Mouse (Mus musculus): ENCODE measurements around the gene Kdm5c. TPM values are rescaled to one million over a fixed set of nuclear protein-coding genes. Genes with fewer than 3 reads are reported as not detected.
"Not testable (repeated sequence)": the region's sequence is repeated elsewhere in the genome, so short reads cannot be mapped to it uniquely, and the experiment has no call there.

Gene Kdm5c
- total RNA-seq (2021): 10 to 100 TPM; 54.2 to 62.3 TPM

GRCm38 (mm10) chrX:152232781-152233763 is at the start of gene Kdm5c:
Gene Kdm5c (plus strand): TSS chrX:152233020.
- peak; percentile 88 to 95 for DNase-seq

GRCm38 (mm10) chrX:152187151-152187550 is 45.7 kb upstream of the Kdm5c start:
- DNase-seq: no peak

- no peak for DNase-seq
Observed at GRCm38 (mm10) chrX:152191266-152191665, 41.6 kb upstream of the Kdm5c start.

DNA sequence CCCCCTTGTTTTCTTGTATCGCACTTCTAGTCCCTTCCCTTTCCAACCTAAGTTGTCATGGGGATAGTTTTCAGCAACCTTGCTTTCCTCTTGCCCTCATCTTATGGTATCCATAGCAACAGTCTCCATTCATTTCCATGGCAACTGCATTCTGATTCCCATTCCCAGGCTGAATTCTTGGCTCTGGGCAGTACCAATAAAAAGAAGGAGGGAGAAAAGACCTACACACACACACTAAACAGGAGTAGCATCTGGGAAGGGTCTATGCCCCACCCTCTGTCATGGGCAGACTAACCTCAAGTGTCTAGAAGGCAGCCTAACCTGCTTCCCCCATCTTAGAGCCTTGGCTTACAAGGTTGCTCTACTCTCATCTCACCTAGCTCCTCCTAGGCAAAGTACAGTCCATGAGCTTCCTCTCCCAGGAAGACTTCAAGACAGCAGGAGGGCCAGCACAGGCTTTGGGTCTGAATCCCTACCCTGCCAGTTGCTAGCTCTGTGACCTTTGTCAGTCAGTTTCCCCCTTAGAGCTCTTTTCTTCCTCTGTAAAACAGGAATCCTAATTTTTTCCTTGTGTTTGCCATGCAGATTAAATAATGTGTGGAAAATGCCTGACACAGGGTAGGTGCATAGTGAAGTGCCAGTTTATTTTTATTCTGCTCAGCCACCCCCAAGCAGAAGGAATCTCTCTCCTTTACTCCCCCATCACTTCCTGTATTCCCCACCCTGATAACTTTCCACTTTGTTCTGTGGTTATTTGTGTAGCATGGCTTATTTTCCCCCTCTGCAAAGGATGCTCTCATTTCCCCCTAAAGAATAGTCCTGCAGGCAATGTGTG is 34.8 kb upstream of the Kdm5c start:
- no peak for DNase-seq

GRCm38 (mm10) chrX:152201737-152202421 is 30.9 kb upstream of the Kdm5c start:
- no peak for DNase-seq

GRCm38 (mm10) chrX:152202422-152203103 is 30.3 kb upstream of the Kdm5c start:
- DNase-seq: no peak

DNA sequence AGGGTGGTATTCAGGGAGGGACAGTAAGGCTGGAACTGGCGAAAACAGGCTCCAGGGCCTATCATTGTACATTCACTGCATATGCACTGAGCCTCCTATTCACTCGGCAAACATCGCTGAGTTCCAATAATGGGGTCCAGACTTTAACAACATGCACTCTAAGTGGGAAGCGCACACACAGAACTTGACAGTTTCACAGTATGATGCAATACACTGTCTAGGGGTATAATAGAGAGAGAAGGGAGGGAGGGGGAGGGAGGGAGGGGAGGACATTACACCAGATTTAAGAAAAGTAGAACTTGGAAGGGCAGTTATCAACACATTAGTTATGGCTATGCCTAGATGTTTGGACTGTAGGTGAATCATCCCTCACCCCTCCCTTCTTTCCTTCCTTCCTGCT is 29.6 kb upstream of the Kdm5c start:
- no peak for DNase-seq

GRCm38 (mm10) chrX:152205486-152205885 is 27.3 kb upstream of the Kdm5c start:
- DNase-seq: no peak

DNA sequence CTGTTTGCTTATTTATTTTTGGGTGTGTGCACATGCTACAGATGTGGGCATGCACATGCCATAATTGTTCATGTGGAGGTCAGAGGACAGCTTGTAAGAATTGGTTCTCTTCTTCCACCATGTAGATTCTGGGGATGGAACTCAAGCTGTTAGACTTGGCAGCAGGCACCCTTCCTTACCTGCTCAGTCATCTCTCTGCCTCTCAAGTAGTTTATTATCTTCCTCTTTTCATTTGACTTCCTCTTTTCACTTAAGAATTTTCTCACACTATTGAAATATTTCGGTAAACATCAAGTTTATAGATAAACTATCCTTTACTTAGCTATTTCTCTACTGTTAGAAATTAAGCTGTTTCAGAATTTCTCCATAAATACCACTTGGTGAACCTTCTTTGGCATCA is 18.1 kb upstream of the Kdm5c start:
- no peak for DNase-seq

GRCm38 (mm10) chrX:152218529-152218928 is 14.3 kb upstream of the Kdm5c start:
- DNase-seq: no peak

- no peak for DNase-seq
Observed at GRCm38 (mm10) chrX:152221721-152222120, 11.1 kb upstream of the Kdm5c start.

DNA sequence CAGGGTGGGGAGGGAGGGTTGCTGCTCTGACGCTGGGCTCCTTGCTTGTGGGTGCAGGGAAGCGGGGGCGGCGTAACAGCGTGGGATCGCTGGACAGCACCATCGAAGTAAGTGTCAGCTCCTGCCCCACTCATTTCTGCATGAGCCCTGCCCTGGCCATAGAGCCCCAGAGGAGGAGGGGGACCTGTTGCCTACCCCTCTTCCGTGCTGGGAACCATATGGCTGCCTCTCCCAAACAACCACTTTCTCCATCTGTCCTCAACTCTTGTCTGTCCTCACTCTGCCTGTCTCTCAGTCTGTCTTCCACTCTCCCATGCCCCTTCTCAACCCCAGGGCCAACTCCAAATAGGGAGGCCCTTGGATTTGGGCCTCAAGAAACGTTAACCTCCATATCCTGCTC is 10.6 kb upstream of the Kdm5c start:
- no peak for DNase-seq

DNA sequence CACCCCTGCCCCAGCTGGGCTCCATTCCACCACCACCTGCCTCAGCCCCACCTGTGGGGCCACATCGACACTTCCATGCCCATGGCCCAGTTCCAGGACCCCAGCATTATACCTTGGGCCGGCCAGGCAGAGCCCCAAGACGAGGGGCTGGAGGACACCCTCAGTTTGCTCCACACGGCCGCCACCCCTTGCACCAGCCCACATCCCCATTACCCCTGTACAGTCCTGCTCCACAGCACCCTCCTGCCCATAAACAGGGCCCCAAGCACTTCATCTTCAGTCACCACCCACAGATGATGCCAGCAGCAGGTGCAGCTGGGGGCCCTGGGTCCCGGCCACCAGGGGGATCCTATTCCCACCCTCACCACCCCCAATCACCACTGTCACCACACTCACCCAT is 9.5 kb upstream of the Kdm5c start:
- no peak for DNase-seq

GRCm38 (mm10) chrX:152224280-152224679 is 8.5 kb upstream of the Kdm5c start:
- no peak for DNase-seq

- DNase-seq: no peak
Observed at GRCm38 (mm10) chrX:152234125-152234524, 1.3 kb downstream of the Kdm5c start.

DNA sequence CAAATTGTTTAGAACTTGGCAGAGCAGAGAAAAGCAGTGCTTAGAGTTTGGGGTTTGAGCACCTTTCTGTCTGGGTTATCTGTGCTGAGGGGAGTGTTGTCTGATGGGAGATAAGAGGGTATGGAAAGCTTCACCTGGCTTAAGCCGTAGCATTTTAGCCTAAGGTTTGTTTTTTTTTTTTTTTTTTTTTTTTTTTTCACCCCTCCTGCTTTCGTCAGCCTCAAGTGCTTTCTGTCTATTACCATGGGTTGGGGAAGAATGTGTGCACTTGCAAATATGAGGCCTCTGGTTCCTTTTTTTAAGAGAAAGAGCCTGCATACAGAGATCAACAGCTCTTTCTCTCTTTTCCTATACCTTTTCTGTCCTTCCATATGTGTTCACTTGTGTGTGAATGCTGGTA is 2.9 kb downstream of the Kdm5c start:
- no peak for DNase-seq

- not testable (repeated sequence) for DNase-seq
Observed at GRCm38 (mm10) chrX:152243140-152243539, 10.3 kb downstream of the Kdm5c start.

DNA sequence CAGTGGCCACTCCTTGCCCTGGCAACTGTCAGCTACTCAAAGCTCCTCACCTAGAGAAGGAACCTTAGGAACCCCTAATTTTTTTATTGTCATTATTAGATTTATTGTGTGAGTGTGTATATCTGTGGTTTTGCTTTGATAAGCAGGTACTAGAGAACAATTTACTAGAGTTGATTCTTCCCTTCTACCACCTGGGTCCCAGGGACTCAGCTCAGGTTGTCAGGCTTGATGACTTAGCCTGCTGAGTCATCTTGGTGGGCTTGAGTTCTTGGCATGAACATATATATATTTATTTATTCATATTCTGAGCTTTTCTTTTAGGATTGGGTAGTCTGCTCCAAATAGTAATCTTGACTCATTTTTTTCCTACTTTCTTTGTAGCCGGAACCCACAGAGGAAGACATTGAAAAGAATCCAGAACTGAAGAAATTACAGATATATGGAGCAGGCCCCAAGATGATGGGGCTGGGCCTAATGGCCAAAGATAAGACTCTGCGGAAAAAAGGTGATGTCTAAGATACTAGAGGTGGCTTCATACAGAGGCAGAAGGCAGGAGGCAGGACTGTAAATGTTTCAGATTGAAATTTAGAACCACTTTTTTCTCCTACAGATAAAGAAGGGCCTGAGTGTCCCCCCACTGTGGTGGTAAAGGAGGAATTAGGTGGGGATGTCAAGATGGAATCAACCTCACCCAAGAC is 11.8 kb downstream of the Kdm5c start:
- no peak for DNase-seq

DNA sequence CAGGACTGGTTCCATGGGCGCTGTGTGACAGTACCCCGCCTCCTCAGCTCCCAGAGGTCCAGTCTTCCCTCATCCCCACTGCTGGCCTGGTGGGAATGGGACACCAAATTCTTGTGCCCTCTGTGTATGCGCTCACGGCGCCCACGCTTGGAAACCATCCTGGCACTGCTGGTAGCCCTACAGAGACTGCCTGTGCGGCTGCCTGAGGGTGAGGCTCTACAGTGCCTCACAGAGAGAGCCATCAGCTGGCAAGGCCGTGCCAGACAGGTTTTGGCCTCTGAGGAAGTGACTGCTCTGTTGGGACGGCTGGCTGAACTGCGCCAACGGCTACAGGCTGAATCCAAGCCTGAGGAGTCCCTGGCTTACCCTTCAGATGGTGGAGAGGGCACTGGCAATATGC is 38.4 kb downstream of the Kdm5c start:
- peak; percentile 9 to 12 for DNase-seq

GRCm38 (mm10) chrX:152279384-152279783 is 46.6 kb downstream of the Kdm5c start:
- DNase-seq: no peak

DNA sequence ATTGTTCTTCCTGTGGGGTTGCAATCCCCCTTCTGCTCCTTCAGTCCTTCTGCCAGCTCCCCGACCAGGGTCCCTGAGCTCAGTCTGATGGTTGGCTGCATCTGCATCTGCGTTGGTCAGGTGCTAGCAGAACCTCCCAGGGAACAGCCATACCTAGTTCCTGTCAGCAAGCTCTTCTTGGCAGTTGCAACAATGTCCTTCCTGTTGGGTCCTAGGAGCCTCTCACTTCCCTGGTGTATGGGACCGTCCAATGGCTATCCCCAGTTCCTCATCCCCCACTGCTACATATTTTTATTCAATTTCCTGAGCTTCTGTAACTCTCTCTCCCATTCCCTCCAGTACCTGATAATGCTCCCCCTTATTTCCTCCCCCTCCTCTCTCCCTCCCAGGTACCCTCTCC is 51.9 kb downstream of the Kdm5c start:
- no peak for DNase-seq
